Mouse (Mus musculus) liver, adult (tissue): ENCODE data around the gene Slc8b1.

Source experiments
- GATA4 ChIP-seq: IDR thresholded peaks from 2 replicates; pipeline ENCODE4 v1.6.1; 2014; ENCODE audit warnings: mild to moderate bottlenecking, low read length; ENCODE audit not compliant: insufficient replicate concordance

The Slc8b1 gene

DNA sequence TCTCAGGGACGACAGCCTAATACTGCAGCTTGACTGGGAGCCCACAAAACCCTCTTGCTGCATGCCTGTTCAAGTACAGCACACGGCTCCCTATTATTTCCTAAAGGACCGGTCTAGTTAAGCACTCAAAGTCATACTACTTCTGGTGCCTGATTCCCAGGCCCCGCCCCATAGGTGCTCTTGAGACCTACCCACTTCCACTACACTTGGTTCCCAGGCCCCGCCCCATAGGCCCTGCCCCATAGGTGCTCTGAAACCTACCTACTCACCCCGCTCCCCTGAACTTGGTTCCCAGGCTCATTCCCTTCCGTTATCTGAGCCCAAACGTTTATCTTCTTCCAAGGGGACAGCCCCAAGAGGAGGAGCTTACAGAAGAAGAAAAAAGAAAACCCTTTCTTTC is 23.1 kb upstream of the Slc8b1 start:
- no peak for TF ChIP-seq GATA4

GRCm38 (mm10) chr5:120490679-120491192 is 20.2 kb upstream of the Slc8b1 start:
- TF ChIP-seq GATA4, result no peak

DNA sequence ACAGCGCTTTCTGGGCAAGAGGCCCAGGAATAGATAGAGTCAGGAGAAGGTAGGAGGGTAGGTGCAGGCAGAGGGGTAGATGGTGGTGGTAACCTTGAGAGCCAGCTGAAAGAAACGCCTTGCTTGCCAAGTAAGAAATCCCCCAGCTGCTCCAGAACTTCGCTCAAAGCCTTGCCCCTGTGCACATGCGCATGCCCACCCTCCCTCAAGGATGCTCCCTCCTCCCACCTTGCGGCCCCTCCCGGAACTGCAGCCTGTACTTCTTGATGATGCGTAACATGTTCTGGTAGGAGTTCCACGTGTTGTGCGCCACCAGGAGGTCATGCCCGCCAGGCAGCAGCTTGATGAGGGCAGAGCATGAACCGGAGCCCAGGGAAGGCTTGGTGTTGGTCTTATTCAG is 18.5 kb upstream of the Slc8b1 start:
- no peak for TF ChIP-seq GATA4

- no peak for TF ChIP-seq GATA4
These were observed 17.5 kb upstream of the Slc8b1 start for GRCm38 (mm10) chr5:120493440-120493839.

DNA sequence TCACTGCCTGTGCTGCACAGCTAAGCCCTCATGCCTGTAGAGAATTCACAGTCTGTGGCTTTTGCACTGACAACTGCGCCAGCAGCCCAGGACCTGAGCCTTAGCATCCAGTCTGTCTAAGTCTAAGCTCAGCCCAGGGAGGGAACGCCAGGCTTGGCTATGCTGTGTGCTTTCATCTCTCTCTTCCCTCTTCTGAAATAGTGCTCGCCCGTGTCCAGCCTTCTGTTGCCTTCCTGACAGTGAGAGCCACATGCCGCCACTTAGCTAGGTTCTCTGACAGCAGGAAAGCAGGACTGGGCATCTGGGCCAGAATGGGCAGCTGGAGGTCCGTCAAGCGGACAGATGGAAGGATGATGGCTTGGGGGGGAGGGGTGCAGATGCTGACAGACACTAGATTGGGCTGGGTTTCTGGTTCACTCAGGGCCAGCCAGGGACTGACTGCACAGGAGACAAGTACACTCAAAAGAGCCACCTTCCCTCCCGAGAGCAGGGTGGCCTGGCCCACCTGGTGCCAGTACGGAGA is 17.0 kb upstream of the Slc8b1 start:
- no peak for TF ChIP-seq GATA4

DNA sequence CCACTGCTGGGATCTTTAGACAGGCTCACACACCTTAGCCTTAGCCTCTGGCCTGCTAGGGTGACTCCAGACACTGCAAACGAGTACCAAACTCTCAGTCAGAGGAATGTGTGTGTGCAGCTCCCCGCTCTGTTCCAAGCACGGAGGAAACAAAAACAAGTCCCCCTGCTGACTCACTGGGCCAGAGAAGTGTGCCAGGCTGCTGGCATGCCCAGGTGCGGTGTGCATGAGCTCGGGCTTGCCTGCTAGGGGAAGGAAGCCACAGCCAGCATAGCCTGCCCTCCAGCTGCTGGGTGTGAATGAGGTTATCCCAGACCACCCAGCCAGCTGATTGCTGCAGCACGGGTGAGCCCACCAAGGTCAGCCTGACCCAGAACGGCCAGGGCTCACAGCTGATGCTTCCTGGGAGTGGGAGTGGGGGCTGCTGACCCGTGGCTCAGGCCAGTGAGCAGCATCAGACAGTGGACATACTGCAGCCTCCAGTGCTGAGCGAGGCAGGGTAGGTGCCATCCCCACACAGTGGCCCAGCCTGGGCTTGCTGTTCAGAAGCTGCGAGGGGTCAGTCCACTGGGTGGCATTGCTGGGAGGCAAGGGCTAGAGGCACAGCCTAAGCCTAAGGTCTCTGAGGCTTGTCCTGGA is 15.8 kb upstream of the Slc8b1 start:
- TF ChIP-seq GATA4, result no peak

- TF ChIP-seq GATA4, result no peak
These were observed 15.2 kb upstream of the Slc8b1 start for GRCm38 (mm10) chr5:120495703-120496226.

DNA sequence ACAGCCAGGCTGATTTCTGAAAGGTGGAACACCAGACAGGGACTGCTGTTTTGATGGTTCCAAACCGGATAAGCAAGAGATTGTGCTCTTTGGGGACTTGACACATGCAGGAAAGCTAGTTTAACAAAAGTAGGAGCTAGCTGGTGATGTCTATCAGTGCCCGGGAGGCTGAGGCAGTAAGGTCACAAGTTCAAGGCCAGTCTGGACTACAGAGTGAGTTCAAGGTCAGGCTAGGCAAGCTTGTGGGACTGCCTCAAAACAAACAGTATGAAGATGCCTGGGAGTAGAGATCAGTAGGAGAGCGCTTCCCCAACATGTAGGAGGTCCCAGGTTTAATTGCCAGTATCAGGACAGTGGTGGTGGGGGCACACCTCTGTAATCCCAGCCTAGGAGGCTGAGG is 13.9 kb upstream of the Slc8b1 start:
- TF ChIP-seq GATA4, result no peak

GRCm38 (mm10) chr5:120499202-120499601 is 11.8 kb upstream of the Slc8b1 start:
- no peak for TF ChIP-seq GATA4

GRCm38 (mm10) chr5:120502147-120502621 is 8.8 kb upstream of the Slc8b1 start:
- TF ChIP-seq GATA4, result no peak

DNA sequence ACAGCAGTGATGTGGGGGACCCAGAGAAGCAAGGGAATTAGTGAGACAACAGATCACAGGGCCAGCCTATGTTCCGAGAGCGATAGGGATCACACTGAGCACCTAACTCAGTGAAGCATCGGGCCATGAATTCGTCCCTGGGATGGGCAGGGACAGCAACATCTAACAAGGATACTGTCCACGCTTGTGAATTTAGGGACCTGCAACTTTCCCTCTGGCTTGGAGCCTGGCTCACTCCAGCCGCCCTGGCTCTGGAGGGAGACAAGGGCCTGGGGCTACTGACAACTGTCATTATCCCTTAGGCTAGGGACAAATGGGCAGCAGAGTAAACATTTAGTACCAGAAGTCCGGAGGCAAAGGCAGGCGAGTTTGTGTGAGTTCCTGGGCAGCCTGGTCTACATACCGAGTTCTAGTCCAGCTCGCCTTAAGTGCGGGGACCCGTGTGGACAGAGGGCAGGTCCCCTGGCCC is 8.3 kb upstream of the Slc8b1 start:
- no peak for TF ChIP-seq GATA4

DNA sequence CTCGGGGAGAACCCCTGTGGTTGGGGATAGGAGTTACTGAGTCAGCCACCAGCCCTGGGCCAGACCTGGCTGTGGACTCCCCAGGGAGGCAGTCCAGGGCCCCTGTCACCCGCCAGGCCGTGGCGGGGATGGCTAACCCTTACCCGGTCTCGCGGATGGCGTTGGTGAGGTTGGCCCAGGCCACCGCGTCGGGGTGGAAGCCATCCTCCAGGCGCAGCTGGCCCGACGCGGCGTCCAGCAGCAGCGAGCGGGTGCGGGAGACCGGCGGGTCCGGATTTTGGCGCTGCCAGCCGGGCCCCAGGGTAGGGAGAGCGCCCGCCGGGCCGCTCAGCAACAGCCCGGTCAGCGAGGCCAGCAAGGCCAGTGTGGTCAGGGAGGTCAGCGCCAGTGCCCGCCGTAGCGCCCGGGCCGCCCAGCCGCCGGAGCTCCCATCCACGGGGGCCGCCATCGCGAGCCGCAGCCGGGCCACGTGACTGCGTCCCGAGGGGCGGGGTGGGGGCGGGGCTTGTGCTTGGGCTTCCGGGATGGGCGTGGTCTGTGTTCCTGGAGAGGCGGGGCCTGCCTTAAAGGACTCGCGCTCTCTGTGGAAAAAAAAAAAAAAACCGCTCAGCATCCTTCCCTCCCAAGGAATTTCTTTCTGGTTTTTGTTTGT is 7.7 kb upstream of the Slc8b1 start, which contains the start of gene Plbd2:
TSS of gene Plbd2 (minus strand) at position 482 of the 652 bp plus-strand sequence.
- TF ChIP-seq GATA4, result no peak

DNA sequence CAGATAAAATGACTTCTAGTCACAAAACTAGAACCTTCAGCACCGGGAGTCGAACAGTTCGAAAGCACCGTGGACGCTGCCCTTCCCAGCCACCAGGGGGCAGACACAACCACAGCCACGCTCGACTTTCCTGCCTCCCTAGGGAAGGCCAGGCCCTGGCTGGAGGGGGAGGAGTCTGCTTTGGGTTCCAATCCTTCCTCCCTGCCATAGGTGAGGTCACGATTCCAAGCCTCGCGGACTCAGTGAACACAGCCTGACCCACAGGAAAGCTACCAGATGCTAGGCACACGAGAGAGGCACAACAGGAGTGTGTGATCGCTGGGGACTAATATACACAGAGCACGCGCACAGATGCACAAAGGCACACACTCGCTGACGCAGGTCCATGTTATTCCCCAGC is 5.6 kb upstream of the Slc8b1 start:
- no peak for TF ChIP-seq GATA4

GRCm38 (mm10) chr5:120505781-120506180 is 5.2 kb upstream of the Slc8b1 start:
- no peak for TF ChIP-seq GATA4

DNA sequence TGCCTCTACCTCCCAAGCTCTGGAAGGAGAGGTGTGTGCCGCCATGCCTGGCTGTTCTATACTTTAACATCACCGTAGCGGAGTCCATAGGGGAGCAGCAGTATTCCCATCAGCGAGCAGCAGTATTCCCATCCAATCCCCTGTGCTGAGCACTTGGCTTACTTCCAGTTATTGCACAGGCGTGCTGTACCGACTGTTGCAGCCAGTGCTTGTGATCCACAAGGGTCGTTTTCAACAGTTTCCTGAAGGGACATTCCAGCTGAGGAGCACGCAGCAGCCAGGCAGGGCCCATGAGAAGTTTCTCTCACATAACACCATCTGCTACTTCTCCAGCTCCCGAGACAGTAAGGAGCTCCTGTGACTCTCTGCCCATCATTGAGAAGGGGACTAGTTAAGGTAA is 4.5 kb upstream of the Slc8b1 start:
- no peak for TF ChIP-seq GATA4

DNA sequence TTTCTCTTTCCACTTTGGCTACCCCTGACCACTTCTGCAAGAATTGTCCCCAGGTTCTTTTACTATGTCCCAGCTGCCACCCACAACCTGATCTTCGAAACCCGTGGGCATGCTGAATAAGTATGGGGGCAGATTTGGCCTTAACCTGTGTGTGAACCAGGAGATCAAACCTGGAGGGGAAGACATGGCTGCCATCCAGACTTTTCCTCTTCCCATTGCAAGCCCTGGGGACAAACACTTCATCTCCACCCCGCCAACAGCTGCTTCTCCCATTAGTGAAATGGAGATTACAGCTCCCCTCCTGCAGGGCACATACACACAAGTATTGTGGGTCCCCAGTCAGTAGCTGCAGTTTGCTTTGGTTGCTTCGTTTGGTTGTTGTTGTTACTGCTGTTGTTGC is 3.7 kb upstream of the Slc8b1 start:
- no peak for TF ChIP-seq GATA4
